In genomic region chr5:45858368-45858767, GRCm38 (mm10) we compare ENCODE assay signal across 8 mouse cellular contexts. TPM values are rescaled to one million over a fixed set of nuclear protein-coding genes. Genes with fewer than 3 reads are reported as not detected.
DNase-seq lines count a peak whose midpoint lies in the region; ATAC-seq and TF ChIP-seq lines count a peak whose summit lies in the region.

No protein-coding gene starts in this region.

- no peak for TF ChIP-seq CTCF in hindbrain, postnatal 0 days (IDR thresholded peaks at IDR 0.05; ENCODE audit: low read depth)

- no peak for ATAC-seq in kidney, embryonic 14.5 days (ENCODE audit: low FRiP score, low TSS enrichment)
- no peak for ATAC-seq in embryonic facial prominence, embryonic 12.5 days (ENCODE audit: insufficient number of reproducible peaks, insufficient read depth, low FRiP score, low TSS enrichment)
- ATAC-seq in hindbrain, postnatal 0 days, result no peak
- no peak for ATAC-seq in midbrain, embryonic 14.5 days (ENCODE audit: low FRiP score, low TSS enrichment)
- no peak for ATAC-seq in CD4-positive, CD25-positive, alpha-beta regulatory T cell, adult 4 months

- peak overlapping the region; percentile 19; the same call in 1 of the 2 replicates for H3K9ac ChIP-seq in kidney, embryonic 14.5 days (ENCODE audit: low read depth, low read length)
- no peak overlapping the region for H3K9ac ChIP-seq in embryonic facial prominence, embryonic 12.5 days
- no peak overlapping the region; the same call in 1 of the 2 replicates for H3K9ac ChIP-seq in hindbrain, postnatal 0 days (replicated peaks; ENCODE audit: low read length)
- H3K9ac ChIP-seq in midbrain, embryonic 14.5 days (replicated peaks; ENCODE audit: low read length), result no peak overlapping the region

- 81% methylated on average over 2 of the region's 2 CpGs for WGBS in kidney, embryonic 14.5 days
- WGBS in embryonic facial prominence, embryonic 12.5 days, result 75% methylated on average over 2 of the region's 2 CpGs
- WGBS in hindbrain, postnatal 0 days, result 81% methylated on average over 2 of the region's 2 CpGs
- 69% methylated on average over 2 of the region's 2 CpGs for WGBS in midbrain, embryonic 14.5 days

- DNase-seq in kidney, postnatal 4 days, result no peak
- no peak for DNase-seq in hindbrain, postnatal 0 days (ENCODE audit: low spot score)
- no peak for DNase-seq in midbrain, embryonic 14.5 days
- no peak for DNase-seq in frontal cortex, adult 2 months (ENCODE audit: extremely low spot score in 1 of 2, low spot score in 1 of 2)
- no peak for DNase-seq in retina, postnatal 1 day

- no peaks in the 10 kb centered on the region for H3K36me3 ChIP-seq in kidney, embryonic 14.5 days (ENCODE audit: control insufficient read depth, insufficient read depth, low read length)
- no peaks in the 10 kb centered on the region for H3K36me3 ChIP-seq in embryonic facial prominence, embryonic 12.5 days
- no peaks in the 10 kb centered on the region for H3K36me3 ChIP-seq in hindbrain, postnatal 0 days (ENCODE audit: insufficient read depth, low read length)
- no peaks in the 10 kb centered on the region for H3K36me3 ChIP-seq in midbrain, embryonic 14.5 days (ENCODE audit: control insufficient read depth, insufficient read depth, low read length)

- peak overlapping the region; percentile 60 for H3K4me2 ChIP-seq in kidney, embryonic 14.5 days (replicated peaks; ENCODE audit: low read depth, low read length)
- H3K4me2 ChIP-seq in embryonic facial prominence, embryonic 12.5 days (replicated peaks), result peak overlapping the region; percentile 82
- peak overlapping the region; percentile 78 for H3K4me2 ChIP-seq in hindbrain, postnatal 0 days (ENCODE audit: low read depth, low read length)
- peak overlapping the region; percentile 60 for H3K4me2 ChIP-seq in midbrain, embryonic 14.5 days (ENCODE audit: low read length)

- peak overlapping the region; percentile 93; the same call in 1 of the 2 replicates for H3K4me3 ChIP-seq in kidney, embryonic 14.5 days (ENCODE audit: low read length)
- peak overlapping the region; percentile 97; the same call in 1 of the 2 replicates for H3K4me3 ChIP-seq in embryonic facial prominence, embryonic 12.5 days
- no peak overlapping the region; the same call in 1 of the 2 replicates for H3K4me3 ChIP-seq in hindbrain, postnatal 0 days (ENCODE audit: low read length)
- H3K4me3 ChIP-seq in midbrain, embryonic 14.5 days (replicated peaks; ENCODE audit: low read depth, low read length), result peak overlapping the region; percentile 96; the same call in 1 of the 2 replicates

- H3K4me1 ChIP-seq in kidney, embryonic 14.5 days (ENCODE audit: control insufficient read depth, insufficient read depth, low read length), result no peaks in the 10 kb centered on the region
- peaks cover 5% of the 10 kb centered on the region; the same call in 1 of the 2 replicates for H3K4me1 ChIP-seq in embryonic facial prominence, embryonic 12.5 days
- no peaks in the 10 kb centered on the region; the same call in 1 of the 2 replicates for H3K4me1 ChIP-seq in hindbrain, postnatal 0 days (ENCODE audit: insufficient read depth, low read length)
- H3K4me1 ChIP-seq in midbrain, embryonic 14.5 days (ENCODE audit: control insufficient read depth, insufficient read depth, low read length), result no peaks in the 10 kb centered on the region; the same call in 1 of the 2 replicates

- no peaks in the 10 kb centered on the region for H3K27me3 ChIP-seq in kidney, embryonic 14.5 days (ENCODE audit: control insufficient read depth, insufficient read depth, low read length)
- no peaks in the 10 kb centered on the region for H3K27me3 ChIP-seq in embryonic facial prominence, embryonic 12.5 days
- no peaks in the 10 kb centered on the region for H3K27me3 ChIP-seq in hindbrain, postnatal 0 days (ENCODE audit: insufficient read depth, low read length)
- H3K27me3 ChIP-seq in midbrain, embryonic 14.5 days (ENCODE audit: control insufficient read depth, insufficient read depth, low read length), result no peaks in the 10 kb centered on the region

- no peak overlapping the region for H3K27ac ChIP-seq in kidney, embryonic 14.5 days (ENCODE audit: low read depth, low read length)
- H3K27ac ChIP-seq in embryonic facial prominence, embryonic 12.5 days, result no peak overlapping the region
- H3K27ac ChIP-seq in hindbrain, postnatal 0 days, result no peak overlapping the region
- H3K27ac ChIP-seq in midbrain, embryonic 14.5 days (replicated peaks; ENCODE audit: low read depth, low read length), result no peak overlapping the region

- H3K9me3 ChIP-seq in kidney, embryonic 14.5 days (ENCODE audit: control insufficient read depth, low read length), result no peaks in the 10 kb centered on the region
- H3K9me3 ChIP-seq in embryonic facial prominence, embryonic 12.5 days, result no peaks in the 10 kb centered on the region
- no peaks in the 10 kb centered on the region for H3K9me3 ChIP-seq in hindbrain, postnatal 0 days (ENCODE audit: low read length)
- H3K9me3 ChIP-seq in midbrain, embryonic 14.5 days (ENCODE audit: control insufficient read depth, low read length), result no peaks in the 10 kb centered on the region

RNA-seq across cellular contexts. Expression of gene Lcorl, which starts 1.0 kb away (rescaled TPM):
- polyA plus RNA-seq in kidney, embryonic 14.5 days (2014; fragmentation: Nextera tagmentation; extraction: Ambion mirVana), result 30.8 and 42.7 TPM in 2 replicates
- polyA plus RNA-seq in embryonic facial prominence, embryonic 12.5 days (2016; fragmentation: Nextera tagmentation; extraction: Ambion mirVana), result 28.3 and 29.6 TPM in 2 replicates
- total RNA-seq in hindbrain, postnatal 0 days (2014; rRNA removed), result 34.2 and 37.8 TPM in 2 replicates
- polyA plus RNA-seq in hindbrain, postnatal 0 days (2015; fragmentation: Nextera tagmentation; extraction: Ambion mirVana), result 44.5 and 45.0 TPM in 2 replicates
- polyA plus RNA-seq in midbrain, embryonic 14.5 days (2014; fragmentation: Nextera tagmentation; extraction: Ambion mirVana), result 84.7 and 88.5 TPM in 2 replicates
- 8.1 and 10.3 TPM in 2 replicates for polyA plus RNA-seq in frontal cortex, adult 2 months (2012; rRNA removed)
- polyA plus RNA-seq in CD4-positive, CD25-positive, alpha-beta regulatory T cell, adult 4 months (2017; shearing (Covaris generic)), result 10 to 100 TPM; 13.1 to 18.5 TPM
